Mouse (Mus musculus) forebrain, embryonic 10.5 days (tissue): ENCODE data around the gene Ccdc141. TPM values are rescaled to one million over a fixed set of nuclear protein-coding genes. Genes with fewer than 3 reads are reported as not detected.

Experiments
- DNase-seq: peaks from one replicate; pipeline ENCODE4 v3.0.0-alpha.2; 2017; ENCODE audit warnings: low spot score; ENCODE audit errors: extremely low spot score
- H3K27ac ChIP-seq: fragments of 300-500 bp; sonication (generic); 2 replicates; pipeline ENCODE4 v1.5.1; 2016; ENCODE audit warnings: mild to moderate bottlenecking
- H3K27me3 ChIP-seq: fragments of 300-500 bp; sonication (generic); 2 replicates; pipeline ENCODE4 v1.6.1; 2016; ENCODE audit warnings: mild to moderate bottlenecking; ENCODE audit not compliant: poor library complexity, severe bottlenecking
- H3K36me3 ChIP-seq: fragments of 300-500 bp; sonication (generic); replicated peaks from 2 replicates; pipeline ENCODE4 v1.6.1; 2016; ENCODE audit warnings: mild to moderate bottlenecking, moderate library complexity
- H3K4me1 ChIP-seq: fragments of 300-500 bp; sonication (generic); 2 replicates; pipeline ENCODE4 v1.6.1; 2016
- H3K4me3 ChIP-seq: fragments of 300-500 bp; sonication (generic); 2 replicates; pipeline ENCODE4 v1.5.1; 2016; ENCODE audit warnings: mild to moderate bottlenecking, moderate library complexity
- H3K9me3 ChIP-seq: fragments of 300-500 bp; sonication (generic); 2 replicates; pipeline ENCODE4 v1.6.1; 2016; ENCODE audit warnings: mild to moderate bottlenecking, moderate library complexity
- WGBS: fragments of 180-500 bp; shearing (Covaris S2); methylation state at CpG from one replicate; pipeline ENCODE4 v1.1.7; 2016; 5-methylcytosine and 5-hydroxymethylcytosine counted together
- polyA plus RNA-seq: library from polyadenylated mRNA; unstranded; fragments of >200 nt; fragmentation: Nextera tagmentation; extraction: Ambion mirVana; gene quantifications from 2 replicates; pipeline ENCODE4 v1.2.1, GENCODE M21; 2016

The Ccdc141 gene
- polyA plus RNA-seq, 1 experiment from 2014 or later = 2.6 TPM

DNA sequence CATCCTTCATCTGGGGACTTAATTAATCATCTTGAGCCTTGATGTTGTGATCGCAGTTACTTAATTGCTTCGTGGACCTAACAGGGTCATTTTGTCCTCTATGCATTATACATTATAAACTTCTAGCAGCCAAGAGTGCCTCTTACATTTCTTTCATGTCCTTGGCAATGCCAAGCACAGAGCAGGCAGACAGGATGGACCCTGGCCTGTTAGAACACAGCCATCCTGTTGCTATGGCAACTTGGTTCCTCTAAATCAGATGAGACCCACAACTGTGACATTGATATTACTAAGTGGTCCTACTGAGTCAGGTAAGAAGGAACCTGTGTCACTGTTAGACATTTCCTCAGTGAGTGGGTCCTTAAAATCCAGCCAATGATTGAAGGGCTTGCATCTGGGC is 20.9 kb downstream of the Ccdc141 start:
- Histone ChIP-seq H3K27ac (no peak overlapping the region), H3K27me3 (no peaks in the 10 kb centered on the region), H3K36me3 (no peaks in the 10 kb centered on the region), H3K4me3 (no peak overlapping the region), H3K4me1 (peaks cover 14% of the 10 kb centered on the region), H3K9me3 (no peaks in the 10 kb centered on the region)
- WGBS = 63% methylated on average over 2 of the region's 2 CpGs
- DNase-seq = no peak

DNA sequence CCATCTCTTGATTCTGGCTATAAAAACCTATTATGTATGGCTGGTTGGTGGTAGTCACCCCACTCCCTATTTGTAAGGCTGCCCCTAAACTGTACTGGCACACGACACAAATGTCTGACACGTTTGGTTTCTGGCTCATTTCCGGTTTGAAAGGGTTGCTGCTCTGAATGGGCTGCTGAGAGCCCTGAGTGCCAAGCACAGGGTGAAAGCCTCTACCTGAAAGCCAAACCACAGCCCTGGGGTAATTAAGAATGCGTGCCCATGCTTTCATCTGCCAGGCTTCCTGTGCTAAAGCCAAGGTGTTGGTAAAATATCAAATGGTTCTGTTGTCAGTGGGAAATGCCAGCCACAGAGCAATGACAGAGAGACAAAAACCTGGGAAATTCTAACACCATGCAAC is 22.2 kb downstream of the Ccdc141 start:
- Histone ChIP-seq H3K4me3 (no peak overlapping the region), H3K27me3 (no peaks in the 10 kb centered on the region), H3K27ac (no peak overlapping the region), H3K36me3 (no peaks in the 10 kb centered on the region), H3K4me1 (peaks cover 14% of the 10 kb centered on the region), H3K9me3 (no peaks in the 10 kb centered on the region)
- WGBS = 74% methylated on average over 4 of the region's 4 CpGs
- DNase-seq = no peak

DNA sequence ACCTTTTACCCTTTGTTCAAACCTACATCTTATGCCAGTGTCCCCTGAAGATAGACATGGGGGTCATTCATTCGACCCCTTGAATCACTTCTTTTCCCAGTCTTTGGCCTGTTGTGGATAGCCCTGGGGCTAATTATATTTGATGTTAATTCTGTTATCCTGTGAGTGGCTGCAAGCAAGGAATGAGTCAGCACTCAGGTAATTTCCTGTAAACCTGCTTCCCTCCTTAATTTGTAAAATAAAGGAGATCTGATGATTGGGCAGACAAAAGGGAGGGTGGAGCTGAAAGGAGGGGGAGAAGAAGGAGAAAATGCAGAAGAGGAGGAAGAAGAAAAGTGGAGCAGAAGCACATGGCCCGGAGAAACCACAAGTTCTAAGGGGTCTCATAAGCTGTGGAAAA is 23.5 kb downstream of the Ccdc141 start:
- Histone ChIP-seq H3K27ac (no peak overlapping the region), H3K36me3 (no peaks in the 10 kb centered on the region), H3K9me3 (no peaks in the 10 kb centered on the region), H3K4me3 (no peak overlapping the region), H3K27me3 (no peaks in the 10 kb centered on the region), H3K4me1 (peaks cover 14% of the 10 kb centered on the region)
- WGBS = 81% methylated on average over 2 of the region's 2 CpGs
- DNase-seq = no peak

- Histone ChIP-seq H3K27me3 (no peaks in the 10 kb centered on the region), H3K36me3 (no peaks in the 10 kb centered on the region), H3K9me3 (no peaks in the 10 kb centered on the region), H3K4me3 (no peak overlapping the region), H3K4me1 (peaks cover 14% of the 10 kb centered on the region), H3K27ac (no peak overlapping the region)
- DNase-seq = no peak
- WGBS = 82% methylated on average over 3 of the region's 3 CpGs
Measured at GRCm38 (mm10) chr2:77146291-77146690, 24.1 kb downstream of the Ccdc141 start.

DNA sequence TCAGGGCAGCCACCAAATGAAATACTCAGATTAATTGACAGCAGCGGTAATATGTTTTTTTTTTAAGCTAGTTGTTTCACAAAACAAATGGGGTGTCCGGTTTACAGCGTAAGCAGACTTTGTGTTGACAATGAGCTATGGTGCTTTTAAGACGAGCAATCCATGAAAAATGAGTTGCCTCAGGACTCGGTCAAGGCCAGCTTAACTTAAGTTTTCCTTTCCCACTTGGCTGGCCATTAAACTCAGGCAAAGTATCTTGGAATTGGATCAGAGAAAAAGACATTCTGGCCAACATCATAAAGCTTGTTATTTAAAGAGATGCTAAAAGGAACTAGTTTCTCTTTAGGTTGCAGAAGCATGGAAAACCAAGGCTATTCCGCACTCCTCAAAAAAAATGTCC is 26.9 kb downstream of the Ccdc141 start:
- peaks cover 3% of the 10 kb centered on the region; the same call in 1 of the 2 replicates for H3K4me1 ChIP-seq
- H3K36me3 ChIP-seq = no peaks in the 10 kb centered on the region
- no peaks in the 10 kb centered on the region for H3K9me3 ChIP-seq
- no peaks in the 10 kb centered on the region for H3K27me3 ChIP-seq
- WGBS = 89% methylated on average over 6 of the region's 6 CpGs
- H3K4me3 ChIP-seq = no peak overlapping the region
- no peak for DNase-seq
- H3K27ac ChIP-seq = no peak overlapping the region

- 92% methylated on average over 6 of the region's 6 CpGs for WGBS
- no peak overlapping the region for H3K4me3 ChIP-seq
- no peak for DNase-seq
- H3K4me1 ChIP-seq = no peaks in the 10 kb centered on the region
- H3K27ac ChIP-seq = no peak overlapping the region
- H3K27me3 ChIP-seq = no peaks in the 10 kb centered on the region
- no peaks in the 10 kb centered on the region for H3K9me3 ChIP-seq
- no peaks in the 10 kb centered on the region for H3K36me3 ChIP-seq
Measured at GRCm38 (mm10) chr2:77138879-77139278, 31.6 kb downstream of the Ccdc141 start.

- H3K36me3 ChIP-seq = no peaks in the 10 kb centered on the region
- WGBS = 80% methylated on average over 1 of the region's 1 CpGs
- no peak overlapping the region for H3K27ac ChIP-seq
- H3K9me3 ChIP-seq = no peaks in the 10 kb centered on the region
- no peak for DNase-seq
- no peak overlapping the region for H3K4me3 ChIP-seq
- no peaks in the 10 kb centered on the region for H3K4me1 ChIP-seq
- no peaks in the 10 kb centered on the region for H3K27me3 ChIP-seq
Measured at GRCm38 (mm10) chr2:77134906-77135305, 35.5 kb downstream of the Ccdc141 start.

DNA sequence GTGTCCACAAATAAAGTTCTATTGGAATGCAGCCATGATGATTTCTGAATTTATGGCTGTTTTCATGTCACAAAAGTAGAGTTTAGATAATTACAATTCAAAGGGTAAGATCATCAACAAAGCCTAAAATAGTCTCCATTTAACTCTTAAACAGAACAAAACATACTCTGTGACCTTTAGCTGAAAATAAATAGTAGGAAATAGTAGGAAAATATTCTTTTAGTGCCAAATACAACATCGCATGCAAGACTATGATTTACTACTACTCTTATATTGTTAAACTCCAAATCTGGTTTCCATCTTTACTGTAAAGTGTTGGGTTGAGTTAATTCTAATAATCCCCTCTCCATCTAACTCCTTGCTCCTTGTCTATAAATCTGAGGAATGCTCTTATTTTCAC is 37.0 kb downstream of the Ccdc141 start:
- Histone ChIP-seq H3K27me3 (no peaks in the 10 kb centered on the region), H3K27ac (no peak overlapping the region), H3K36me3 (no peaks in the 10 kb centered on the region), H3K4me3 (no peak overlapping the region), H3K9me3 (no peaks in the 10 kb centered on the region), H3K4me1 (no peaks in the 10 kb centered on the region)
- 91% methylated on average over 1 of the region's 1 CpGs for WGBS
- DNase-seq = no peak

DNA sequence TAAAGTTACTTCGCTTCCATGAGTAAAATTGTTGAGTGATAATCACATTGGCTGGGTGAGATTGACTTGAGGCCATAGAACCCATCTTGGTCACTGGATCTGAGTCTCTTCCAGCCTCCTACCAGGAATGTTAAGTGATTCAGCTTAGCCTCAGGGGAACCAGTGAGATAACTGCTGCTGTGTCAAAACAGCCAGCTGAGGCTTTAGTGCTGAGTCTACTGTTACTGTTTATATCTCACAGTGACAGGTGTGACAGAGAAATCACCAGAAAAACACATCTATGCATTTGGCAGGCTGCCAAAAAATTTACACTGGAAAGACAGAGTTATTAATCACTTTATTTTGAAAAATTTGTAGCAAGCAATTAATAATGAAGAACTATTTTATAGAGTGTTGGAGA is 43.5 kb downstream of the Ccdc141 start:
- H3K27me3 ChIP-seq = no peaks in the 10 kb centered on the region
- no peak overlapping the region for H3K27ac ChIP-seq
- no peaks in the 10 kb centered on the region for H3K36me3 ChIP-seq
- 95% methylated on average over 1 of the region's 1 CpGs for WGBS
- no peaks in the 10 kb centered on the region for H3K4me1 ChIP-seq
- H3K9me3 ChIP-seq = no peaks in the 10 kb centered on the region
- no peak for DNase-seq
- no peak overlapping the region for H3K4me3 ChIP-seq

GRCm38 (mm10) chr2:77118102-77118501 is 52.3 kb downstream of the Ccdc141 start:
- DNase-seq = no peak
- H3K36me3 ChIP-seq = no peaks in the 10 kb centered on the region
- no peak overlapping the region for H3K27ac ChIP-seq
- no peaks in the 10 kb centered on the region for H3K9me3 ChIP-seq
- H3K27me3 ChIP-seq = no peaks in the 10 kb centered on the region
- H3K4me1 ChIP-seq = no peaks in the 10 kb centered on the region
- 90% methylated on average over 6 of the region's 6 CpGs for WGBS
- H3K4me3 ChIP-seq = no peak overlapping the region

GRCm38 (mm10) chr2:77114335-77114734 is 56.1 kb downstream of the Ccdc141 start:
- WGBS = 76% methylated on average over 2 of the region's 2 CpGs
- no peak overlapping the region for H3K27ac ChIP-seq
- H3K4me3 ChIP-seq = no peak overlapping the region
- H3K9me3 ChIP-seq = no peaks in the 10 kb centered on the region
- no peak for DNase-seq
- H3K36me3 ChIP-seq = no peaks in the 10 kb centered on the region
- H3K4me1 ChIP-seq = no peaks in the 10 kb centered on the region
- no peaks in the 10 kb centered on the region for H3K27me3 ChIP-seq

GRCm38 (mm10) chr2:77113867-77114266 is 56.6 kb downstream of the Ccdc141 start:
- no peaks in the 10 kb centered on the region for H3K4me1 ChIP-seq
- DNase-seq = no peak
- H3K27ac ChIP-seq = no peak overlapping the region
- H3K36me3 ChIP-seq = no peaks in the 10 kb centered on the region
- no peaks in the 10 kb centered on the region for H3K9me3 ChIP-seq
- WGBS = 86% methylated on average over 8 of the region's 8 CpGs
- no peak overlapping the region for H3K4me3 ChIP-seq
- H3K27me3 ChIP-seq = no peaks in the 10 kb centered on the region

- no peak for DNase-seq
- Histone ChIP-seq H3K27me3 (no peaks in the 10 kb centered on the region), H3K4me3 (no peak overlapping the region), H3K36me3 (no peaks in the 10 kb centered on the region), H3K9me3 (no peaks in the 10 kb centered on the region), H3K4me1 (no peaks in the 10 kb centered on the region), H3K27ac (no peak overlapping the region)
- 91% methylated on average over 5 of the region's 5 CpGs for WGBS
Measured at GRCm38 (mm10) chr2:77113026-77113425, 57.4 kb downstream of the Ccdc141 start.

DNA sequence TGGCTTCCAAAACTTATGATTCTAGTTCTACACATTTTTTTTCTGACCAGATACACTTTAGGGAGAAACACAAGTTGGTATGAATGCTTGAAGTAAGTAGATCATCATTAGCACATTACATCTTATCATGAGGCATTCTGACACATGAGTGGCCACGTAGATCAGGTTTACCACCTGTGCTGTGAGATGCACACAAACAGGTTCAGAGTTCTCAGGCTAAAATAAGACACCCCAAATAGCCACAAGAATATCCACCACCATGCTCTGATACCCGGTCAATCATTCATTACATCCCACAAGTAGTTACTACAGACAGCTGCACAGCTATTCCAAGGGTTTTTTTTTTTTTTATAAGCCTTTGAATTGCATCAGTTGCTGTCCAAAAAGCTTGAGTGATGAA is 59.3 kb downstream of the Ccdc141 start:
- Histone ChIP-seq H3K4me3 (no peak overlapping the region), H3K9me3 (no peaks in the 10 kb centered on the region), H3K36me3 (no peaks in the 10 kb centered on the region), H3K27ac (no peak overlapping the region), H3K27me3 (no peaks in the 10 kb centered on the region), H3K4me1 (no peaks in the 10 kb centered on the region)
- no peak for DNase-seq
- 83% methylated on average over 2 of the region's 2 CpGs for WGBS
